Mouse (Mus musculus) lung, embryonic 14.5 days (tissue): ENCODE measurements around the gene 9130409I23Rik. TPM values are rescaled to one million over a fixed set of nuclear protein-coding genes. Genes with fewer than 3 reads are reported as not detected.

Experiments used
- ATAC-seq: fragments of 200-750 bp; cut with Nextera tagmentation; 2 replicates; pipeline ENCODE4 v1.8.0; 2017; ENCODE audit warnings: mild to moderate bottlenecking, moderate TSS enrichment, moderate library complexity; ENCODE audit not compliant: insufficient read depth
- DNase-seq: peaks from one replicate; pipeline ENCODE4 v3.0.0-alpha.2; 2015
- H3K27ac ChIP-seq: fragments of 300-500 bp; sonication (generic); 2 replicates; pipeline ENCODE4 v1.5.1; 2014; ENCODE audit warnings: low read depth, mild to moderate bottlenecking, moderate library complexity
- H3K27me3 ChIP-seq: fragments of 300-500 bp; sonication (generic); 2 replicates; pipeline ENCODE4 v1.6.1; 2014; ENCODE audit warnings: low read length, control low read depth; ENCODE audit not compliant: insufficient read depth
- H3K36me3 ChIP-seq: fragments of 300-500 bp; sonication (generic); 2 replicates; pipeline ENCODE4 v1.6.1; 2014; ENCODE audit warnings: control low read depth; ENCODE audit not compliant: insufficient read depth
- H3K4me1 ChIP-seq: fragments of 300-500 bp; sonication (generic); 2 replicates; pipeline ENCODE4 v1.6.1; 2014; ENCODE audit warnings: antibody characterized with exemption, control low read depth; ENCODE audit not compliant: insufficient read depth
- H3K4me2 ChIP-seq: fragments of 300-500 bp; sonication (generic); 2 replicates; pipeline ENCODE4 v1.6.1; 2014; ENCODE audit warnings: mild to moderate bottlenecking
- H3K4me3 ChIP-seq: fragments of 300-500 bp; sonication (generic); 2 replicates; pipeline ENCODE4 v1.5.1; 2014; ENCODE audit warnings: low read depth, low read length
- H3K9ac ChIP-seq: fragments of 300-500 bp; sonication (generic); 2 replicates; pipeline ENCODE4 v1.6.1; 2014
- H3K9me3 ChIP-seq: fragments of 300-500 bp; sonication (generic); 2 replicates; pipeline ENCODE4 v1.6.1; 2016; ENCODE audit warnings: low read depth, low read length, control low read depth
- CTCF ChIP-seq: IDR thresholded peaks from 2 replicates; pipeline ENCODE4 v1.5.1; 2016; ENCODE audit warnings: antibody characterized with exemption, low read depth
- WGBS: fragments of 180-500 bp; shearing (Covaris S2); extraction: QIAGEN DNeasy Blood & Tissue Kit; methylation state at CpG from one replicate; pipeline ENCODE4 v1.1.7; 2014; 5-methylcytosine and 5-hydroxymethylcytosine counted together
- polyA plus RNA-seq: library from polyadenylated mRNA; unstranded; fragments of >200 nt; fragmentation: Nextera tagmentation; extraction: Ambion mirVana; gene quantifications from 2 replicates; pipeline ENCODE4 v1.2.1, GENCODE M21; 2014

Gene 9130409I23Rik
- polyA plus RNA-seq, 1 experiment from 2014 or later: 0.09 TPM

GRCm38 (mm10) chr1:181068344-181068743 lies 17.3 kb downstream of the 9130409I23Rik start:
- no peak for TF ChIP-seq CTCF
- Histone ChIP-seq H3K27ac (no peak overlapping the region), H3K4me3 (no peak overlapping the region), H3K9ac (no peak overlapping the region), H3K27me3 (no peaks in the 10 kb centered on the region), H3K36me3 (no peaks in the 10 kb centered on the region), H3K9me3 (no peaks in the 10 kb centered on the region), H3K4me1 (no peaks in the 10 kb centered on the region), H3K4me2 (no peak overlapping the region)
- DNase-seq (no peak), ATAC-seq (no peak)
- WGBS: 79% methylated on average over 1 of the region's 1 CpGs

GRCm38 (mm10) chr1:181069671-181070070 lies 18.6 kb downstream of the 9130409I23Rik start:
- no peak overlapping the region for H3K9ac ChIP-seq
- H3K27me3 ChIP-seq: no peaks in the 10 kb centered on the region
- no peak for ATAC-seq
- DNase-seq: no peak
- H3K4me2 ChIP-seq: no peak overlapping the region
- H3K9me3 ChIP-seq: no peaks in the 10 kb centered on the region
- no peaks in the 10 kb centered on the region for H3K4me1 ChIP-seq
- no peak for TF ChIP-seq CTCF
- 59% methylated on average over 11 of the region's 11 CpGs for WGBS
- no peaks in the 10 kb centered on the region for H3K36me3 ChIP-seq
- H3K4me3 ChIP-seq: no peak overlapping the region
- no peak overlapping the region for H3K27ac ChIP-seq

GRCm38 (mm10) chr1:181073075-181073474 lies 22.0 kb downstream of the 9130409I23Rik start:
- no peak for TF ChIP-seq CTCF
- Histone ChIP-seq H3K27me3 (no peaks in the 10 kb centered on the region), H3K9me3 (no peaks in the 10 kb centered on the region), H3K4me1 (no peaks in the 10 kb centered on the region), H3K4me3 (no peak overlapping the region), H3K9ac (no peak overlapping the region), H3K27ac (no peak overlapping the region), H3K4me2 (no peak overlapping the region), H3K36me3 (no peaks in the 10 kb centered on the region)
- no peak for ATAC-seq
- 35% methylated on average over 5 of the region's 5 CpGs for WGBS
- no peak for DNase-seq

GRCm38 (mm10) chr1:181084021-181084420 lies 33.0 kb downstream of the 9130409I23Rik start:
- Histone ChIP-seq H3K4me2 (no peak overlapping the region), H3K36me3 (no peaks in the 10 kb centered on the region), H3K4me3 (no peak overlapping the region), H3K27me3 (no peaks in the 10 kb centered on the region), H3K9ac (no peak overlapping the region), H3K9me3 (no peaks in the 10 kb centered on the region), H3K27ac (no peak overlapping the region), H3K4me1 (no peaks in the 10 kb centered on the region)
- no peak for TF ChIP-seq CTCF
- DNase-seq (peak; percentile 56), ATAC-seq (no peak)
- WGBS: 31% methylated on average over 2 of the region's 2 CpGs

GRCm38 (mm10) chr1:181090048-181090447 lies 39.0 kb downstream of the 9130409I23Rik start:
- ATAC-seq (no peak), DNase-seq (no peak)
- Histone ChIP-seq H3K27ac (no peak overlapping the region), H3K9me3 (no peaks in the 10 kb centered on the region), H3K36me3 (peaks cover 36% of the 10 kb centered on the region), H3K27me3 (no peaks in the 10 kb centered on the region), H3K9ac (no peak overlapping the region), H3K4me1 (no peaks in the 10 kb centered on the region), H3K4me2 (no peak overlapping the region), H3K4me3 (no peak overlapping the region)
- no peak for TF ChIP-seq CTCF
- 75% methylated on average over 12 of the region's 12 CpGs for WGBS

Other genes with a start within 250 kb of the 9130409I23Rik start
- 2,358 and 2,465 TPM in 2 replicates for gene H3f3a, start 237.3 kb upstream of the 9130409I23Rik start, polyA plus RNA-seq
- gene Sde2, start 200.1 kb upstream of the 9130409I23Rik start, polyA plus RNA-seq: 35.2 and 35.9 TPM in 2 replicates
- 0.08 TPM in 1 of 2 replicates, not detected in the other for gene Lefty2, start 158.1 kb upstream of the 9130409I23Rik start, polyA plus RNA-seq
- gene Pycr2, start 146.9 kb upstream of the 9130409I23Rik start, polyA plus RNA-seq: 83.7 and 92.5 TPM in 2 replicates
- 1.1 TPM in 2 replicates for gene Lefty1, start 116.2 kb upstream of the 9130409I23Rik start, polyA plus RNA-seq
- 10.4 and 10.9 TPM in 2 replicates for gene Tmem63a, start 108.9 kb upstream of the 9130409I23Rik start, polyA plus RNA-seq
- 3.6 and 4.0 TPM in 2 replicates for gene Ephx1, start 30.3 kb upstream of the 9130409I23Rik start, polyA plus RNA-seq
- 40.0 and 44.2 TPM in 2 replicates for gene Nvl, start 93.0 kb downstream of the 9130409I23Rik start, polyA plus RNA-seq
- gene Cnih4, start 93.5 kb downstream of the 9130409I23Rik start, polyA plus RNA-seq: 103 and 105 TPM in 2 replicates
- 43.7 and 47.3 TPM in 2 replicates for gene Wdr26, start 160.8 kb downstream of the 9130409I23Rik start, polyA plus RNA-seq